Mouse (Mus musculus) thymus, adult 2 months (tissue): ENCODE results near the gene Gpr156. TPM values are rescaled to one million over a fixed set of nuclear protein-coding genes. Genes with fewer than 3 reads are reported as not detected.

ENCODE experiments used
- DNase-seq: peaks from one replicate; pipeline ENCODE4 v3.0.0; 2021
- H3K27ac ChIP-seq: fragments of 200-500 bp; 2 replicates; pipeline ENCODE4 v1.5.1; 2012; ENCODE audit warnings: low read length, control low read depth; ENCODE audit not compliant: control insufficient read depth, insufficient read depth
- H3K27me3 ChIP-seq: fragments of 200-500 bp; 2 replicates; pipeline ENCODE4 v1.6.1; 2012; ENCODE audit warnings: mild to moderate bottlenecking, low read length, moderate library complexity, mixed read lengths; ENCODE audit not compliant: control insufficient read depth, insufficient read depth
- H3K36me3 ChIP-seq: fragments of 200-500 bp; 2 replicates; pipeline ENCODE4 v1.6.1; 2012; ENCODE audit warnings: mild to moderate bottlenecking, low read length, moderate library complexity; ENCODE audit not compliant: control insufficient read depth, insufficient read depth
- H3K4me1 ChIP-seq: fragments of 200-500 bp; replicated peaks from 2 replicates; pipeline ENCODE4 v1.6.1; 2012; ENCODE audit warnings: low read length; ENCODE audit not compliant: control insufficient read depth, insufficient read depth
- H3K4me3 ChIP-seq: fragments of 200-500 bp; 2 replicates; pipeline ENCODE4 v1.5.1; 2012; ENCODE audit warnings: mild to moderate bottlenecking, low read length, control low read depth, moderate library complexity; ENCODE audit not compliant: control insufficient read depth, insufficient read depth
- CTCF ChIP-seq: fragments of 200-500 bp; IDR thresholded peaks from 2 replicates; pipeline ENCODE4 v1.5.1; 2012; ENCODE audit warnings: mild to moderate bottlenecking, control low read depth, low read length, moderate library complexity, borderline replicate concordance; ENCODE audit not compliant: control insufficient read depth, poor library complexity, insufficient read depth; ENCODE audit errors: extremely low read depth
- POLR2A ChIP-seq: fragments of 200-500 bp; IDR thresholded peaks from 2 replicates; pipeline ENCODE4 v1.6.1; 2012; ENCODE audit warnings: mild to moderate bottlenecking, low read length, control low read depth, moderate library complexity; ENCODE audit not compliant: control insufficient read depth, poor library complexity, insufficient read depth; ENCODE audit errors: extremely low read depth
- WGBS: fragments of 180-500 bp; shearing (Covaris S2); methylation state at CpG from one replicate; pipeline ENCODE4 v1.1.7; 2018; 5-methylcytosine and 5-hydroxymethylcytosine counted together
- polyA plus RNA-seq: library from polyadenylated mRNA; depleted of rRNA; stranded (reverse); fragments of >200 nt; gene quantifications from 2 replicates; pipeline ENCODE4 v1.2.3, GENCODE M21; 2012

The Gpr156 gene
- polyA plus RNA-seq, 1 experiment = 0.09 TPM

DNA sequence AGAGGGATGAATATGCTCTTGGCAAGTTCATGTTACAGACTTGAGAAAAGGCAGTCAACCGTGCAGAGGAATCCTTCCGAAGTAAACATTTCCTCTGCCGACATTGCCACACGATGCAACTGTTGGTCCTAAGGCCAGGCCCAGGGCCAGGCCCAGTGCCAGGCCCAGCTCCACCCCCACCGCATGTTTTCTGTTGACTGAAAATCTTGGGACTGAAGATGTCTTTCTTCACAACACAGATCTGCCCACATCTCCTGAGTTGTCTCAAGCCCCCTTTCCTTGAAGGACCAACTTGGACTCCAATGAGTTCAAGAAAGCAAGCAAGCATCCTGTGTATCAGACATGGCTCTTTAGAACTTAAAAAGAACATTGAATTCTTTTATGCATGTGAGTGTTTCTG, 92.1 kb downstream of the Gpr156 start:
- H3K36me3 ChIP-seq = no peaks in the 10 kb centered on the region
- H3K4me3 ChIP-seq = no peak overlapping the region
- no peaks in the 10 kb centered on the region for H3K4me1 ChIP-seq
- H3K27ac ChIP-seq = no peak overlapping the region
- DNase-seq = no peak
- no peaks in the 10 kb centered on the region for H3K27me3 ChIP-seq
- no peak for TF ChIP-seq CTCF
- TF ChIP-seq POLR2A = no peak
- 93% methylated on average over 5 of the region's 5 CpGs for WGBS

- H3K36me3 ChIP-seq = no peaks in the 10 kb centered on the region
- TF ChIP-seq POLR2A (no peak), CTCF (no peak)
- no peak overlapping the region for H3K27ac ChIP-seq
- no peak overlapping the region for H3K4me3 ChIP-seq
- no peaks in the 10 kb centered on the region for H3K4me1 ChIP-seq
- WGBS = 87% methylated on average over 14 of the region's 14 CpGs
- no peaks in the 10 kb centered on the region for H3K27me3 ChIP-seq
- DNase-seq = no peak
Measured at GRCm38 (mm10) chr16:38009041-38009825, 92.9 kb downstream of the Gpr156 start.

DNA sequence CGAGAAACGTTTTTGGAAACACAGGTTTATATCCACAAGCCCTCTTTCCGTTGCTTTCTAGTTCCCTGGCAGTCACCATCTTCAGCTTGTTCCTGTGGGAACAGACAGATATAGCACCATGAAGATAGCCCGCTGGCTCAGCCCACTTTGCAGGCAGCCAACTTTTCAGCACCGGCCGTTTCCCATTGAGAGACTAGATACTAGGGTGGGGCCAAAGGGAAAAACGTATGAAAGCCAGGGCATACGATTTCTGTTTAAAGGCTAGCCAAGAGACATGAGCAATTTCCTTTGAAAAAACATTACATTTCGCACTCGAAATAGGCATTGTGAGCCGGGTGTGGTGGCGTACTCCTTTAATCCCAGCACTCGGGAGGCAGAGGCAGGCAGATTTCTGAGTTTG, 95.2 kb downstream of the Gpr156 start:
- no peak overlapping the region for H3K27ac ChIP-seq
- no peak for DNase-seq
- no peaks in the 10 kb centered on the region for H3K27me3 ChIP-seq
- WGBS = 95% methylated on average over 13 of the region's 13 CpGs
- H3K4me3 ChIP-seq = no peak overlapping the region
- TF ChIP-seq POLR2A (no peak), CTCF (no peak)
- H3K36me3 ChIP-seq = no peaks in the 10 kb centered on the region
- no peaks in the 10 kb centered on the region for H3K4me1 ChIP-seq

DNA sequence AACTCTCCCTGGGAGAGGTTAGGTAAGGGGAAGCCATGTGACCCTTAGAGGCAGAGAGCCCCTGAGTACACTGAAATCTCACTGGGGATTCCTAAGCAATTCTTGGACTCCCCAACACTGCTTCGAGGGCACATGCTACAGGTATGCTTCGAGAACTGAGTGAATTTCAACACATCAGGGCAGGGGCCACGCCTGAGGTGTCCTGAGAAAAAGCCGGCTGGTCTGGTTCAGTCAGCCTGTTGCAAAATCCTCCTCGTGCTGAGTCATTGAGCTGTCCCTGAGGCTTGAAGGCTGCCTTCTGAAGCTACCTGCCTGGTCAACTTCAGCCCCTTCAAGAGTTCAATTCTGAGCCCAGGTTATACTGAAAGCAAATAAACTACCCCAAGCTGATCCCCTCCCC, 96.1 kb downstream of the Gpr156 start:
- WGBS = 60% methylated on average over 5 of the region's 5 CpGs
- Histone ChIP-seq H3K4me3 (no peak overlapping the region), H3K27me3 (no peaks in the 10 kb centered on the region), H3K27ac (no peak overlapping the region), H3K4me1 (no peaks in the 10 kb centered on the region), H3K36me3 (no peaks in the 10 kb centered on the region)
- DNase-seq = no peak
- TF ChIP-seq CTCF (no peak), POLR2A (no peak)

DNA sequence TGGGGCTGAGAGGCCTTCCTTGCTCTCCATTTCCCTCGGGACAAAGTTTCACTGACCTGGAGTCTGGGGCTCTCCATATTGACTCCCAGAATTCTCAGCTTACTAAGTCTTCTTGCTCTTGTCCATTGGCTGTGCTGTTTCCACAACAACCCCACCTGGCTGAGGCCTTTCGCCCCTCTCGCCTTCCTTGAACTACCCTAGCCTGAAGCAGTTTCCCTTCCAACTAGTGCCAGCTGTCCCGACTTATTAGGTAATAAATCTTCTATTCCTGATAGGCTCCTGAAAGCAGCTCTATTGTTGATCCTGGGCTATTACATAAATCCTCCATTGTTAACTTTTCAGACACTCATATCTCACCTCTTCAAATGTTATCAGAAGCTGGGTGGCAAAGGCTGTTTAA, 96.6 kb downstream of the Gpr156 start:
- 83% methylated on average over 4 of the region's 4 CpGs for WGBS
- Histone ChIP-seq H3K4me3 (no peak overlapping the region), H3K27ac (no peak overlapping the region), H3K36me3 (no peaks in the 10 kb centered on the region), H3K4me1 (no peaks in the 10 kb centered on the region), H3K27me3 (no peaks in the 10 kb centered on the region)
- DNase-seq = no peak
- TF ChIP-seq CTCF (no peak), POLR2A (no peak)

DNA sequence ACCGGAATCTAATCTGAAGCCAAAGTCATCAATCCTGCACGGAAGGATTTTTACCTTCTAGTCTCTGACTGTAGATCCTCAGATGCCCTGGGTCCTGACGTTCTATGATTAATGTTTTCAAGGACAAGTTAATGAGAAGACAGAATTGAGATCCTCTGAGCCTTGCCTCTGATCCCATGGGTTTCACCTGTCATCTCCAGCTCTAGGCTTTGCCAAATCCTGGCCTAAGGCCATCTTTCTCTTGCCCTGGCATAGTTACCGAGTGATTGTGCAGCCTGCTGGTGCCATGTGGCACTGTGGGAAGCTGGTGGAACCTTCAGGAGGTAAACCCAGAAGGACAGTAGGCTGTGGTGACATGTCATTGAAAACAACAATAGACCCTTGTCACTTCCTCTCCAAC, 98.7 kb downstream of the Gpr156 start:
- Histone ChIP-seq H3K27ac (no peak overlapping the region), H3K36me3 (no peaks in the 10 kb centered on the region), H3K4me1 (no peaks in the 10 kb centered on the region), H3K27me3 (no peaks in the 10 kb centered on the region), H3K4me3 (no peak overlapping the region)
- no peak for DNase-seq
- 96% methylated on average over 4 of the region's 4 CpGs for WGBS
- TF ChIP-seq POLR2A (no peak), CTCF (no peak)
